Mouse (Mus musculus): ENCODE results near the gene Exosc10.

Gene Exosc10

GRCm38 (mm10) chr4:148558297-148559000 is at the start of gene Exosc10:
Gene Exosc10 (plus strand): TSS chr4:148558429.
- in situ Hi-C loops (cut with MboI, MseI) = no loop called here

GRCm38 (mm10) chr4:148509450-148510084 is 48.7 kb upstream of the Exosc10 start:
- in situ Hi-C loops (cut with MboI, MseI) = no loop called here

GRCm38 (mm10) chr4:148510691-148511090 is 47.5 kb upstream of the Exosc10 start:
- in situ Hi-C loops (cut with MboI, MseI) = no loop called here

- in situ Hi-C loops (cut with MboI, MseI) = no loop called here
Observed at GRCm38 (mm10) chr4:148511334-148511733, 46.9 kb upstream of the Exosc10 start.

- in situ Hi-C loops (cut with MboI, MseI) = no loop called here
Observed at GRCm38 (mm10) chr4:148513021-148513559, 45.1 kb upstream of the Exosc10 start.

GRCm38 (mm10) chr4:148515313-148515712 is 42.9 kb upstream of the Exosc10 start:
- in situ Hi-C loops (cut with MboI, MseI) = no loop called here

GRCm38 (mm10) chr4:148517809-148518208 is 40.4 kb upstream of the Exosc10 start:
- in situ Hi-C loops (cut with MboI, MseI) = no loop called here

GRCm38 (mm10) chr4:148518235-148518795 is 39.9 kb upstream of the Exosc10 start:
- in situ Hi-C loops (cut with MboI, MseI) = no loop called here

GRCm38 (mm10) chr4:148523538-148523937 is 34.7 kb upstream of the Exosc10 start:
- in situ Hi-C loops (cut with MboI, MseI) = no loop called here

- in situ Hi-C loops (cut with MboI, MseI) = no loop called here
Observed at GRCm38 (mm10) chr4:148527158-148527910, 30.9 kb upstream of the Exosc10 start.

GRCm38 (mm10) chr4:148530351-148530750 is 27.9 kb upstream of the Exosc10 start:
- in situ Hi-C loops (cut with MboI, MseI) = no loop called here

GRCm38 (mm10) chr4:148530778-148531177 is 27.5 kb upstream of the Exosc10 start:
- in situ Hi-C loops (cut with MboI, MseI) = no loop called here

- in situ Hi-C loops (cut with MboI, MseI) = no loop called here
Observed at GRCm38 (mm10) chr4:148531341-148531740, 26.9 kb upstream of the Exosc10 start.

- in situ Hi-C loops (cut with MboI, MseI) = no loop called here
Observed at GRCm38 (mm10) chr4:148532516-148532915, 25.7 kb upstream of the Exosc10 start.

GRCm38 (mm10) chr4:148533613-148534328 is 24.5 kb upstream of the Exosc10 start:
- in situ Hi-C loops (cut with MboI, MseI) = no loop called here

GRCm38 (mm10) chr4:148535876-148536275 is 22.4 kb upstream of the Exosc10 start:
- in situ Hi-C loops (cut with MboI, MseI) = no loop called here

GRCm38 (mm10) chr4:148549106-148549505 is 9.1 kb upstream of the Exosc10 start:
- in situ Hi-C loops (cut with MboI, MseI) = no loop called here

- in situ Hi-C loops (cut with MboI, MseI) = no loop called here
Observed at GRCm38 (mm10) chr4:148557766-148558165, 463 bp upstream of the Exosc10 start.

- in situ Hi-C loops (cut with MboI, MseI) = no loop called here
Observed at GRCm38 (mm10) chr4:148562676-148563075, 4.4 kb downstream of the Exosc10 start.

GRCm38 (mm10) chr4:148563595-148563994 is 5.4 kb downstream of the Exosc10 start:
- in situ Hi-C loops (cut with MboI, MseI) = no loop called here

GRCm38 (mm10) chr4:148570138-148570537 is 11.9 kb downstream of the Exosc10 start:
- in situ Hi-C loops (cut with MboI, MseI) = no loop called here

Measured in regulatory T cell (primary cell).